Mouse (Mus musculus) layer of hippocampus, adult 6 months (tissue): Measurements from ENCODE around the gene Znrf3. TPM values are rescaled to one million over a fixed set of nuclear protein-coding genes. Genes with fewer than 3 reads are reported as not detected.

Source experiments
- long read RNA-seq, 2 experiments: library from polyadenylated mRNA; unstranded; transcript quantifications; one replicate each; pipeline ENCODE4 v2.0.0; 2019 to 2020
- polyA plus RNA-seq: library from polyadenylated mRNA; unstranded; fragments of <200 nt; fragmentation: Nextera tagmentation; gene quantifications from 2 replicates; pipeline ENCODE4 v1.2.3, GENCODE M21; 2021

Gene Znrf3
- 12.6 and 22.4 TPM in 2 replicates for polyA plus RNA-seq
- long read RNA-seq, experiment 1, partial matches to known transcripts, result 0 of 29 reads
- long read RNA-seq, experiment 1, other reads (novel, unspliced or antisense), result 29 of 29 reads
- long read RNA-seq, experiment 2, partial matches to known transcripts, result 0 of 9 reads
- long read RNA-seq, experiment 2, other reads (novel, unspliced or antisense), result 9 of 9 reads

DNA sequence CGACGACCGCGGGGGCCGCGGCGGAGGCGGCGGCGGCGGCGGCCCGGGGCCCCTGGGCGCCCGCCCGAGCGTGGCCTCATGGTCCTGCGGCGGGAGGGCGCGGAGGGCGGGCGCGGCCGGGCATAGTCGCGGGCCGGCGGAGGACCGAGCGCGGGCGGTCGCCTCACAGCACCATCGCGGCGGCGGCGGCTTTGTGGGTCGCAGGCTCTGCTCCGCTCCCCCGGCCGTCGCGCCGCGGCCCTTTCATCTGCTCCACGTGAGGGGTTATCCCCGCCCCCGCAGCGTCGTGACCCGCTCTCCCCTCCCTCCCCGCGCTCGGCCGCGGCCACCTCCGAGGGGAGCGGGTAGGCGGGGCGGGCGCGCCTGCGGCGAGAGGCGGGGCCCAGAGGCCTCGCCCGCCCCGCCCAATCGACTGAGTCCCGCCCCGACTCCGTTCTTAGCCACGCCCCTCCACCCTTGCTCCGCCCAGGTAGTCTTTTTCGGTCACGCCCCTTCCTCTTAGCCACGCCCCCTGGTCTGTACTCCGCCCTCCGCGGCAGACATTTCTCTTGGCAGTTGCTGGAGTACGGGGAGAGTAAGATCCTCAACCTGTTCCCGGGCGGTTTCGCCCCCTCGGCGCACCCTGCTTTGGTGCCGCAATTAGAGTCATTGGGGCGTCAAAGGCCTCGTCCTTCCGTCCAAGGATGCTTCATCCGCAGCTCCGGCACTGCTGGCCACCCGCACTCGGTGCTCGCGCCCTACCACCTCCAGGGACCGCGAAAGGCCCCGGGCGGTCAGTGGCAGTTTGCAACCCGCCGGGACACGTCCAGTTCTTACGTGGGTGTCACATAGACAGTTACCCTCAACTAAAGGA is at the start of gene Znrf3:
TSS of gene Znrf3 (minus strand) at position 249 of the 853 bp plus-strand sequence.

GRCm38 (mm10) chr11:5261508-5262392 is 182.9 kb downstream of the Znrf3 start, which contains the start of gene Kremen1:
TSS of gene Kremen1 (minus strand) at chr11:5261558.

Other genes with a start within 250 kb of the Znrf3 start
- gene Kremen1, start 183.3 kb downstream of the Znrf3 start, polyA plus RNA-seq, result 2.2 and 2.8 TPM in 2 replicates
- 86.1 and 89.2 TPM in 2 replicates for gene Xbp1, start 75.8 kb upstream of the Znrf3 start, polyA plus RNA-seq
- 4.7 and 6.4 TPM in 2 replicates for gene Ccdc117, start 97.3 kb upstream of the Znrf3 start, polyA plus RNA-seq
- gene Ankrd36, start 124.8 kb upstream of the Znrf3 start, polyA plus RNA-seq, result not detected in 2 replicates